Mouse (Mus musculus) heart, postnatal 10 days (tissue): ENCODE measurements at regions not wholly inside any gene's neighbourhood (a gene's known extent, or its start where the extent isn't known, plus 50 kb on each side); places are given as distances from the start of the nearest gene placed in this dataset.
A peak's percentile ranks its signal among the peaks of the same experiment; 100 is the strongest.

Experiments used
- DNase-seq, 2 experiments: peaks; one replicate each; pipeline ENCODE4 v3.0.0; 2021
- intact Hi-C: fragments of 180-260 bp; cut with DNase I; formaldehyde crosslinking; loops from one replicate; pipeline ENCODE4 v1.15.1; 2025

- DNase-seq, result no peak
- intact Hi-C loops, result no loop called here
Measured at GRCm38 (mm10) chr17:45806430-45806829, 72.8 kb upstream of the 1600014C23Rik start.

GRCm38 (mm10) chr17:45805471-45806082 lies 71.9 kb upstream of the 1600014C23Rik start:
- intact Hi-C loops, result no loop called here
- DNase-seq, result no peak

DNA sequence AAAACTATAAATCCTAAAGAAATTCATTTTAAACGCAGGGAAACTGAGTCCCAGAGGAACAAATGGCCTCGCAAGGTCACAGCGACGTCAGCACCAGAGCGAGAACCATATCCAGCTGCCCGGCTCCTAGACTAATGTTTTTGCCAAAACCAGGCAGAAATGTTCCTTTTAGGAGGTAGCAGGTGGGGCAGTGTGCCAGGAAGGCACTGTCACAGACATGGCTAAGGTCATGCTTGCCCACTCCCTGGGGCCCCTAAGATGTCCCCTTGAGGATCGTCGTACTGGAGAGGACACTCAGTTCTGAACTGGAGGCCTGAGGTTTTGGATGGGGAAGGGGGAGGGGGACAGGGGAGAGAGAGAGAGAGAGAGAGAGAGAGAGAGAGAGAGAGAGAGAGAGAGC lies 69.7 kb upstream of the 1600014C23Rik start:
- intact Hi-C loops, result no loop called here
- DNase-seq, result no peak

GRCm38 (mm10) chr17:45802439-45802838 lies 68.8 kb upstream of the 1600014C23Rik start:
- intact Hi-C loops, result no loop called here
- peak; percentile 57 to 59 for DNase-seq

DNA sequence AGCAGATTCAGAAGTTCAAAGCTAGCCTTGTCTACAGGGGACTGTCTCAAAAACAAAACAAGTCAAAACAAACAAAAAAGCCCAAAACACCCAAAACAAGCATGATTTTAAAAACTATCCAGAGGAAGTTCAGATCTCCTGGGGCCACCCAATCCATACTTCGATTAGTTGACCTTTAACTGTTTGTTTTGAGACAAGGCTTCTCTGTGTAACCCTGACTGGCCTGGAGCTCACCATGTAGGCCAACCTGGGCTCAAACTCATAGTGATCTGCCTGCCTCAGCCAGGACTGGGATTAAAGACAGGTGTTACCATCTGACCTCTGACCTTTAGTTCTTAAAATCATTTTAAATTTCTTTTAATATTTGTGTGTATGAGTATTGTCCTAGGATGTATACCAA lies 66.1 kb upstream of the 1600014C23Rik start:
- intact Hi-C loops, result no loop called here
- no peak for DNase-seq

DNA sequence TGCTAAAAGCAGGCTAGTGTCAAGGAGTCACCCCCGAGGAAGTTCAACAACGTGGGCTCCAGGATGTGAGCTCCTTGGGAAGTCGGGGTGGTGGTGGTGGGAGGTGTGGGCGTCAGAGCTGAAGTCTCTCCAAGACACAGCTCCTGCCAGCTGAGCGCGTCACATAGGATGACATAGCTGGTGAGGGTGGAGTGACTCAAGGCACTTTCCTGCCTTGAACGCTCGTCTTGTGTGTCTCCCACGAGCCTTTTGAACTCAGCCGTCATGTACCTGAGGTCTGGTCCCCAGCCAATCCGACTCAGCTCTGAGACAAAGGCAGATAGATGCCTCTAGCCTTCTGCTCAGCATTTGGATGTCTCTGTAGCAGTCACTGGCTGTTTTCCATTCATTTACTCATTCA lies 65.4 kb upstream of the 1600014C23Rik start:
- DNase-seq, result no peak
- intact Hi-C loops, result no loop called here

- intact Hi-C loops, result no loop called here
- no peak for DNase-seq
Measured at GRCm38 (mm10) chr17:45798456-45798855, 64.8 kb upstream of the 1600014C23Rik start.

GRCm38 (mm10) chr17:45797121-45797520 lies 63.5 kb upstream of the 1600014C23Rik start:
- intact Hi-C loops, result loop anchor here (2.0 kb wide), 1 partner anchor 26 kb away; no protein-coding TSS in a partner anchor
- no peak for DNase-seq

DNA sequence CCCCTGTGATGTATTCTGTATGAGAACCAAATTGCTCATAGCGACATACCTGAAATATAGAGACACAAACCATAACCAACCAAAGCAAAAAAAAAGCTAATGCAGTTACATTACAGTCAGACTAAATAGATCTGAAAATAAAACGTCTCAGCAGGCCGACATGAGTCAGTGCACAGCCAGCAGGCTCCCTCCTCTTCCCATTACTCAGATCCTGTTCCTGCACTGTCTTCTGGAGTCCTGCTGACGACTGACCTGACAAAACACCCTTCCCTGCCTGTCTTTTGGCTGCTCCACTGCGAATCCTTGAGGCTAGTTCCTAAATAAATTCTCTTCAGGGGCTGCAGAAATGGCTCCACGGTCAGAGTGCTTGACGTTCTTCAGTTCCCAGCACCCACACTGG lies 61.3 kb upstream of the 1600014C23Rik start:
- no peak for DNase-seq
- intact Hi-C loops, result no loop called here

DNA sequence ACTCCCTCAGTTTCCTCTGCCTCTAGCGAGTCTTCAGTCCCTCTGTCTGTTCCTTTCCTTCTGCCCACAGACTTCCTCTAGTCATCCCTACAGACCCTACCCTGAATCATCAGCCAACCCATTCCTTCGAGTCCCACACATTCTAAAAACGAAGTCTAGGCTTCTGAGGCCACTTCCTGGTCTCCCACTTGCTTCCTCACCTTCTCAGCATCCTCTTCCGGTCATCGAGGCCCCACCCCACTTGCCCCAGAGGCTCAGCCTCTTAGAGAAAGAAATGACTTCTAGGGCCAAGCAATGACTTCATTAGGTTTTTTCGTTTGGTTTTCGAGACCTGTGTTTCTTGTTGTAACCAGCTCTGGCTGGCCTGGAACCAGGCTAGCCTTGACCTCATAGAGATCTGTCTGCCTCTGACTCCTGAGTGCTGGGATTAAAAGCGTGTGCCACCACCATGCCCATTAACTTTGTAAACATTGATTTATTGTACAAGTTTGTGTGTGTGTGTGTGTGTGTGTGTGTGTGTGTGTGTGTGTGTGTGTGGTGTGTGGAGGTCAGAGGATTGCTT lies 57.4 kb upstream of the 1600014C23Rik start:
- intact Hi-C loops, result no loop called here
- no peak for DNase-seq

GRCm38 (mm10) chr17:45789777-45790176 lies 56.1 kb upstream of the 1600014C23Rik start:
- DNase-seq, result no peak
- intact Hi-C loops, result no loop called here

- DNase-seq, result no peak
Measured at GRCm38 (mm10) chr17:45784905-45785304, 51.3 kb upstream of the 1600014C23Rik start.

GRCm38 (mm10) chr17:45784496-45784895 lies 50.9 kb upstream of the 1600014C23Rik start:
- intact Hi-C loops, result no loop called here
- no peak for DNase-seq

More at GRCm38 (mm10) chr17:45784905-45785304, 51.3 kb upstream of the 1600014C23Rik start:
- intact Hi-C loops, result no loop called here
